Mouse (Mus musculus) kidney, adult 2 months (tissue): Measurements from ENCODE around the gene Tle1. TPM values are rescaled to one million over a fixed set of nuclear protein-coding genes. Genes with fewer than 3 reads are reported as not detected.
A peak's percentile ranks its signal among the peaks of the same experiment; 100 is the strongest.

Source experiments
- DNase-seq: peaks from one replicate; pipeline ENCODE4 v3.0.0; 2021
- H3K27ac ChIP-seq: fragments of 200-500 bp; 2 replicates; pipeline ENCODE4 v1.5.1; 2012; ENCODE audit warnings: low read depth, low read length, control low read depth, inconsistent platforms; ENCODE audit not compliant: insufficient read depth
- H3K27me3 ChIP-seq: fragments of 200-500 bp; replicated peaks from 2 replicates; pipeline ENCODE4 v1.6.1; 2012; ENCODE audit warnings: mild to moderate bottlenecking, moderate library complexity, low read length, inconsistent platforms; ENCODE audit not compliant: control insufficient read depth, insufficient read depth
- H3K36me3 ChIP-seq: fragments of 200-500 bp; 2 replicates; pipeline ENCODE4 v1.6.1; 2012; ENCODE audit warnings: mild to moderate bottlenecking, moderate library complexity, low read length, inconsistent platforms; ENCODE audit not compliant: control insufficient read depth, insufficient read depth
- H3K4me1 ChIP-seq: fragments of 200-500 bp; 2 replicates; pipeline ENCODE4 v1.6.1; 2011; ENCODE audit warnings: low read length; ENCODE audit not compliant: control insufficient read depth, insufficient read depth
- H3K4me3 ChIP-seq: fragments of 200-500 bp; 2 replicates; pipeline ENCODE4 v1.5.1; 2011; ENCODE audit warnings: mild to moderate bottlenecking, low read depth, low read length, control low read depth; ENCODE audit not compliant: insufficient read depth
- CTCF ChIP-seq: fragments of 200-500 bp; conservative IDR thresholded peaks from 2 replicates; pipeline ENCODE4 v1.5.1; 2011; ENCODE audit warnings: low read depth, mild to moderate bottlenecking, control low read depth, low read length, moderate library complexity, mixed read lengths; ENCODE audit not compliant: insufficient read depth, insufficient read length
- POLR2A ChIP-seq: fragments of 200-500 bp; IDR thresholded peaks from one replicate; pipeline ENCODE4 v1.6.1; 2011; ENCODE audit warnings: low read depth, low read length, control low read depth
- WGBS: fragments of 180-500 bp; shearing (Covaris S2); methylation state at CpG from one replicate; pipeline ENCODE4 v1.1.7; 2018; 5-methylcytosine and 5-hydroxymethylcytosine counted together
- polyA plus RNA-seq: library from polyadenylated mRNA; depleted of rRNA; stranded (reverse); fragments of >200 nt; gene quantifications from 2 replicates; pipeline ENCODE4 v1.2.3, GENCODE M21; 2012

The Tle1 gene
- polyA plus RNA-seq, 1 experiment = 16.8 TPM

DNA sequence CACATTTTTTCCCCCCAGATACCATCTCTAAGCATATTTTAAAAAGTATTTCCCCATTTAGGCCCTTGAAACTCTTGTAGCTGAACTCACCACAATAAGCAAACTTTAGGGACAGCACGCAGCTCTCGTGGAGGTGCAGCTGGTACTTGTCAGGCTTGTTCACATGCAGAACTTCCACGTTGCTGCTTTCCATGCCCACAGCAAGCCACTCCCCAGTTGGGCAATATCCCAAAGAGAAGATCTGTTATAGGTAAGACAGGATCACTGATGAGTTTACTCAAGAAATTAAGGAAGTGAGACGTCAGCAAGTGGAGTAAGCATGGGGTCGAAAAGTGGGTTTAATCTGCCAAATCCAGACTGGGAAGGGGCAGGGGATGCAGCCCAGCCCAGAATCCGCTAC, 80.7 kb downstream of the Tle1 start:
- no peak for TF ChIP-seq POLR2A
- TF ChIP-seq CTCF = no peak
- 87% methylated on average over 6 of the region's 6 CpGs for WGBS
- no peak for DNase-seq
- Histone ChIP-seq H3K27me3 (no peaks in the 10 kb centered on the region), H3K27ac (no peak overlapping the region), H3K4me1 (no peaks in the 10 kb centered on the region), H3K4me3 (no peak overlapping the region), H3K36me3 (no peaks in the 10 kb centered on the region; the same call in 1 of the 2 replicates)

DNA sequence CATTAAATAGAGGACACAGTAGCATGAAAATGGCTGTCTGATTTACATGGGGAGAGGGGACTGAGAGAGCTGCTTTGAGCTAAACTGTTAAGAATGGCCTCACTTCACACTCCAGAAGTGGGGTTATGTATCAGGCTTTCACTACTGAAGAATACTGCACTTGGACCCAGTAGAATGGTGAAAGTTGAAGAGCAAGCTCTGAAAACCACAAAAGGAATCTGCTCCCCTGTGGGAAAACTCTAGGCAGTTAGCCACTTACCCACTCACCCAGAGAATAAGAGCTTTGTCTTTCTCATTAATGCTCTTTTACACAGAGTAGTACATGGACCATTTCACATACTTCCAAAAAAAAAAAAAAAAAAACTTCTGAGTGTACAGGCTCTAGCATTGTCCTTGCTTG, 95.0 kb downstream of the Tle1 start:
- no peak overlapping the region for H3K4me3 ChIP-seq
- no peak for DNase-seq
- no peaks in the 10 kb centered on the region for H3K36me3 ChIP-seq
- H3K27ac ChIP-seq = no peak overlapping the region
- H3K27me3 ChIP-seq = no peaks in the 10 kb centered on the region
- H3K4me1 ChIP-seq = no peaks in the 10 kb centered on the region; the same call in 1 of the 2 replicates
- TF ChIP-seq CTCF (no peak), POLR2A (no peak)

DNA sequence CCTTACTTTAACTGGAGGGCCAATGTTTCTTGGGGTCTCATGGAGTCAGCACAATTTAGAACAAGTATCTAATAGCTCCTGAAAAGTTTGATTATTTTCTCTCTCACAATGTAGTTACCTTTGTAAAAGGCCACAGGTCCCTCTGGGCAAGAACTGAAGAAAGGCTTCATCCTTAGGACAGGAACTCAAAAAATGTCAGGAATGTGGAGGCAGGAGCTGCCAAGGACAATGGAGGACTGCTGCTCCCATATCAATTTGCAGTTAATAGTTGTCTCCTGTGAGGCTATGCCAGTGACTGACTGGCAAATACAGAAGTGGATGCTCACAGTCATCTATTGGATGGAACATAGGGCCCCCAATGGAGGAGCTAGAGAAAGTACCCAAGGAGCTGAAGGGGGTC, 96.5 kb downstream of the Tle1 start:
- H3K27ac ChIP-seq = no peak overlapping the region
- DNase-seq = no peak

DNA sequence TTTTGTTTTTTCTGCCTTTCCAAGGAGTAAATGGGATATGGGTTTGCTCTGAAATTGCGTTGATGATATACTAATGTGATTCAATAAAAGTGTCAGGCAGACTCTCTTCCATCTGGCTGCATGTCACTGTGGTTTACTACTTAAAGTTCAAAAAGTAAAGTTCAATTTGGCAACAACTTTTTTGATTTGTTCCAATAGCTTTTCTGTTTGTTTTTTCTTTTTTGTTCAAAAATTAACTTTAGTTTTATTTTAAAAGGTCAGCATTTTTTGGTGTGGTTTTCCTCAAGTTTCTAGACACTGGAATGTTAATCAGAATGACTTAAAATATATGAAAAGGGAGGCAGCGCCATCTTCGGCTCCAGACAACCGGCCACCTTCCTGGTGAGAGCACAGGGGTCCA, 112.9 kb downstream of the Tle1 start:
- TF ChIP-seq CTCF (no peak), POLR2A (no peak)
- no peaks in the 10 kb centered on the region for H3K36me3 ChIP-seq
- no peak overlapping the region for H3K4me3 ChIP-seq
- peak; percentile 33 for DNase-seq
- no peaks in the 10 kb centered on the region for H3K27me3 ChIP-seq
- no peak overlapping the region for H3K27ac ChIP-seq
- 76% methylated on average over 4 of the region's 4 CpGs for WGBS
- no peaks in the 10 kb centered on the region for H3K4me1 ChIP-seq

More for the DNA sequence above, 96.5 kb downstream of the Tle1 start:
- H3K4me3 ChIP-seq = no peak overlapping the region
- TF ChIP-seq CTCF (no peak), POLR2A (no peak)
- H3K4me1 ChIP-seq = no peaks in the 10 kb centered on the region; the same call in 1 of the 2 replicates
- no peaks in the 10 kb centered on the region for H3K36me3 ChIP-seq
- no peaks in the 10 kb centered on the region for H3K27me3 ChIP-seq

DNA sequence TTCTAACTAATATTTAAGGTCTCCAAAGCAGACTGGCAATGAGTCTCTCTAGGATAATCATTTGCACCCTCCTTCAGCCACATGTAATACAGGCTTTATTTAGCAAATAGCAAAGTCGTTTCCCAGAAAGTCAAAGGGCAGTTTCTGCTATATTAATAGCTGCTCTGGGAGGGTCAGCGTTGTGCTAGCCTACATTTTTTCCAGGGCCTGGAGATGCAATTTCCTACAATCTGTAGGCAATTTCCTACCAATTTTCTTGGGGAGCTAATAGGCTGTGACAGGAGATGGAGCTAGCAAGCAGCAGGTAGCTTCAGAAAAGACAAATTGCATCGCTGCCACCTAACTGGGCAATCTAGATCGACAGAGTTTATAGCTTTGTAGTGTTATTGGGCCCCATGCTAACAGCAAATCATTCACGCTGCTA, 131.6 kb downstream of the Tle1 start:
- TF ChIP-seq CTCF = no peak
- no peak for TF ChIP-seq POLR2A
- H3K4me3 ChIP-seq = no peak overlapping the region
- no peak for DNase-seq
- H3K27me3 ChIP-seq = no peaks in the 10 kb centered on the region
- WGBS = 26% methylated on average over 5 of the region's 5 CpGs
- no peak overlapping the region for H3K27ac ChIP-seq
- no peaks in the 10 kb centered on the region for H3K36me3 ChIP-seq
- H3K4me1 ChIP-seq = no peaks in the 10 kb centered on the region

DNA sequence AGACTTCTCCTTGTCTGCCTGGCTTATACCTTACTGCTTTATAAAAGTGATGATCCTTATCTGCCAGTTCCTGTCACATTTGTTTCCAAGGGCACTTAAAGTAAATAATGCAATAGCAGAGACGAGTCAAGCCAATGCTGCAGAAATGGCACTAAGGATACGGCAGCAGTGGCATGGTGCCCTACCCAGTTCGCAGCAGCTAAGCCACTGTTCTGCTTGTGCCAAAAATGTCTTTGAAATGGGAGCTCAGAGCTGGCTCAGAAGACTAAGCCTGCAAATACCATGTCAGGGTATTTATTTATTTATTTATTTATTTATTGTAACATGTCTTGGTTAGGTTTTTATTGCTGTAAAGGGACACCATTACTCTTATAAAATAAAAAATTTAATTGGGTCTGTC, 132.8 kb downstream of the Tle1 start:
- no peak overlapping the region for H3K4me3 ChIP-seq
- 86% methylated on average over 3 of the region's 3 CpGs for WGBS
- H3K27me3 ChIP-seq = no peaks in the 10 kb centered on the region
- no peak overlapping the region for H3K27ac ChIP-seq
- TF ChIP-seq POLR2A = no peak
- TF ChIP-seq CTCF = no peak
- DNase-seq = no peak
- no peaks in the 10 kb centered on the region for H3K36me3 ChIP-seq
- no peaks in the 10 kb centered on the region for H3K4me1 ChIP-seq
